Mouse (Mus musculus): ENCODE measurements at regions not wholly inside any gene's neighbourhood (a gene's known extent, or its start where the extent isn't known, plus 50 kb on each side); places are given as distances from the start of the nearest gene placed in this dataset.
A peak's percentile ranks its signal among the peaks of the same experiment; 100 is the strongest.

DNA sequence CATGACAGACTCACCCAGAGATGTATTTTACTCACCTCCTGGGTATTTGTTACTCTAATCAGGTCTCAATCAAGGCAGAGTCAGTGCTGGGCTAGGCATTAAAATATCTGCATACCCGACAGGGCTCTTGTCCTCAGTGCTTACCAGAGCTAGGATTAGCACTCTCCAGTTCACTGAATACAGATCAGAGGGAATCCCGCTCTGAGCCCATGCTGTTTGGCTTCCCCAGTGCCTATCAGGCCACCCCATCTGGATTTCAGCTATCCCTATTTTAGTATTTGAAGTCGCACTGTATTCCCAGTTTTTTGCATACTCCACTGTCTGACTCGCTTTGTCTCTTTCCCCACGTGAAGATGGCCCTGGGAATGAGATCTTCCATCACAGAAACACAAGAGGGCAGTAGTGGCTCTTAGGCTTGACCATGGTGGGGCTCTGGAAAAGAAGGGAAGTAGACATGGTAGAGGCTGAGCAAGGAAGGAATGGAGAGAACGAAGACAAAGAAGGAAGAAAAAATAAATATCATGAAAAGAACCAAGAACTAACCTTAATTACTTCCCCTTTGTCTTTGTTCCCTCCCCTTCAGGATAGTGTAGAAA, 264.1 kb downstream of the Rnf152 start:
- TF ChIP-seq NRF1 (IDR thresholded peaks at IDR 0.05; ENCODE audit: insufficient read depth, low read depth, low read length, poor library complexity, severe bottlenecking) (no peak), POLR2A (IDR thresholded peaks at IDR 0.05; ENCODE audit: control insufficient read depth in 1 of 2, insufficient read depth in 1 of 2, low read depth in 1 of 2, low read length in 2 of 2, poor library complexity in 1 of 2) (no peak), EP300 (IDR thresholded peaks at IDR 0.05; ENCODE audit: low read depth in 1 of 2, low read length in 2 of 2) (no peak), CTCF (IDR thresholded peaks at IDR 0.05 in 2 of 3, conservative IDR thresholded peaks at IDR 0.05 in 1 of 3; ENCODE audit: control insufficient read depth in 1 of 3, insufficient read depth in 1 of 3, low read depth in 2 of 3, low read length in 3 of 3, poor library complexity in 1 of 3, severe bottlenecking in 1 of 3) (peak in 2 of 3 experiments; percentile 30 to 59; a peak in 3 of 6 replicates), ETS1 (IDR thresholded peaks at IDR 0.05; ENCODE audit: low read depth, low read length) (no peak), ZC3H11A (IDR thresholded peaks at IDR 0.05; ENCODE audit: low read depth, low read length) (peak; percentile 39; the same call in 1 of the 2 replicates), MAX (IDR thresholded peaks at IDR 0.05; ENCODE audit: low read length) (no peak), MYC (IDR thresholded peaks at IDR 0.05; ENCODE audit: low read depth, low read length) (no peak), MEF2A (IDR thresholded peaks at IDR 0.05; ENCODE audit: extremely low read depth, insufficient replicate concordance, low read depth, low read length, poor library complexity, severe bottlenecking) (no peak), E2F4 (IDR thresholded peaks at IDR 0.05; ENCODE audit: borderline replicate concordance, low read depth, low read length) (no peak), MYB (IDR thresholded peaks at IDR 0.05; ENCODE audit: low read depth, low read length) (no peak)

All from MEL (cell line).